Comparison of ENCODE assay signal across 26 mouse cellular contexts in the genomic region with DNA sequence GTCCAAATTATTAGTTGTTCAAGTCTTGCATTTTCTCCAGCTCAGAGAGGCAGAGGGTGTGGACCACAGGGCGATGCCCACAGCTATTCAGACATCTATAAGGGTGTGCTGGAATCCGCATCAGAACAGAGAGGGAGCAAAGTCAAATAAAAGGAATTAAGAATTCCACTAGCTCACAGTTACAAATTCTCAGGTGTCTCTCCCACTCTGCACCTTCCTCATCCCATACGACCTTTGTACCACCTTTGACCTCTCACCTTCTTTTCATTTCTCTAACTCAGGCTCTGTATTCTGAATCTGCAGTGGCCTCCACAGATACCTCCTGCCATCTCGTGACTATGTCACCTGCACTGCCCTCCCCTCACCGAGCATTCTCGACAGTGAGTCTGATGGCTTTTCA.
"Had no signal": no experiment of that assay in that cellular context is flagged by ENCODE, and none has a peak within 500 bp of the region (broad histone marks: within the 10 kb centered on the region; RNA-seq: fewer than 3 reads in every experiment).

No protein-coding gene starts in this region.

- H3K4me3 ChIP-seq: gastrocnemius, adult 2 months; heart, embryonic 10.5 days; heart, embryonic 12.5 days; hindbrain, embryonic 10.5 days; hindbrain, embryonic 12.5 days; kidney, embryonic 15.5 days; layer of hippocampus, adult 2 months; left cerebral cortex, adult 2 months; limb, embryonic 13.5 days; limb, embryonic 15.5 days; liver, embryonic 12.5 days had no signal

- H3K27me3 ChIP-seq: heart, embryonic 12.5 days; hindbrain, embryonic 12.5 days; kidney, embryonic 15.5 days; limb, embryonic 13.5 days; limb, embryonic 15.5 days; liver, embryonic 12.5 days had no signal

- H3K9ac ChIP-seq: heart, embryonic 12.5 days; hindbrain, embryonic 12.5 days; hindbrain, embryonic 14.5 days; kidney, embryonic 15.5 days; limb, embryonic 13.5 days; limb, embryonic 15.5 days; liver, embryonic 12.5 days; liver, embryonic 14.5 days had no signal

- H3K4me2 ChIP-seq: heart, embryonic 12.5 days; hindbrain, embryonic 12.5 days; hindbrain, embryonic 14.5 days; kidney, embryonic 15.5 days; limb, embryonic 13.5 days; limb, embryonic 15.5 days; liver, embryonic 12.5 days had no signal

- H3K36me3 ChIP-seq: heart, embryonic 10.5 days; heart, embryonic 12.5 days; hindbrain, embryonic 10.5 days; hindbrain, embryonic 12.5 days; kidney, embryonic 15.5 days; limb, embryonic 13.5 days; limb, embryonic 15.5 days; liver, embryonic 12.5 days had no signal

- H3K9me3 ChIP-seq: heart, embryonic 10.5 days; heart, embryonic 12.5 days; hindbrain, embryonic 10.5 days; hindbrain, embryonic 12.5 days; kidney, embryonic 15.5 days; limb, embryonic 13.5 days; limb, embryonic 15.5 days; liver, embryonic 12.5 days had no signal

- H3K27ac ChIP-seq: gastrocnemius, adult 2 months; heart, embryonic 10.5 days; hindbrain, embryonic 10.5 days; hindbrain, embryonic 12.5 days; hindbrain, embryonic 14.5 days; kidney, embryonic 15.5 days; kidney, postnatal 0 days; layer of hippocampus, adult 2 months; left cerebral cortex, adult 2 months; limb, embryonic 13.5 days; limb, embryonic 15.5 days; liver, embryonic 12.5 days; liver, embryonic 14.5 days had no signal

- H3K4me1 ChIP-seq: hindbrain, embryonic 10.5 days; hindbrain, embryonic 12.5 days; liver, embryonic 12.5 days had no signal

- ATAC-seq: hindbrain, embryonic 16.5 days; intestine, embryonic 16.5 days; liver, embryonic 12.5 days had no signal

- DNase-seq: gastrocnemius, adult 2 months; gastrocnemius, postnatal 10 days; gastrocnemius, postnatal 25 days; heart, adult 18-20 months; heart, postnatal 10 days; heart, postnatal 4 days; kidney, adult 11 months; kidney, adult 2 months; kidney, adult 9 months; kidney, postnatal 14 days; kidney, postnatal 4 days had no signal
